15 mouse cellular contexts compared by ENCODE assay signal in genomic region chr14:76678512-76679134, GRCm38 (mm10).
DNase-seq lines count a peak whose midpoint lies in the region; ATAC-seq lines count a peak whose summit lies in the region.
"Had no signal": no experiment of that assay in that cellular context is flagged by ENCODE, and none has a peak within 500 bp of the region (broad histone marks: within the 10 kb centered on the region; RNA-seq: fewer than 3 reads in every experiment).

No protein-coding gene starts in this region.

- no peak overlapping the region for H3K4me3 ChIP-seq in forebrain, embryonic 10.5 days
- no peak overlapping the region for H3K4me3 ChIP-seq in forebrain, embryonic 15.5 days
- no peak overlapping the region for H3K4me3 ChIP-seq in limb, embryonic 13.5 days
- H3K4me3 ChIP-seq in limb, embryonic 10.5 days, result no peak overlapping the region

- no peak for ATAC-seq in forebrain, embryonic 15.5 days (replicated peaks)
- no peak for ATAC-seq in limb, embryonic 13.5 days (ENCODE audit: low FRiP score, low read depth)
- ATAC-seq in inflammation-experienced regulatory T-cells, adult 6 months, result no peak
- ATAC-seq: activated CD4-positive, CD25-positive, alpha-beta regulatory T cell, adult 4 months had no signal

- H3K4me1 ChIP-seq in forebrain, embryonic 10.5 days, result peaks cover 37% of the 10 kb centered on the region
- H3K4me1 ChIP-seq in forebrain, embryonic 15.5 days, result peaks cover 9% of the 10 kb centered on the region
- peaks cover 42% of the 10 kb centered on the region for H3K4me1 ChIP-seq in limb, embryonic 13.5 days
- H3K4me1 ChIP-seq in limb, embryonic 10.5 days, result peaks cover 13% of the 10 kb centered on the region

- DNase-seq in forebrain, embryonic 10.5 days (ENCODE audit: extremely low spot score, low spot score), result no peak
- no peak for DNase-seq in limb, embryonic 10.5 days (ENCODE audit: low spot score)
- peak; percentile 17 for DNase-seq in thymus, postnatal 25 days
- no peak for DNase-seq in thymus, adult 18-20 months
- DNase-seq in urinary bladder, postnatal 36 days (ENCODE audit: low spot score in 2 of 2), result no peak
- DNase-seq: B cell, adult 2 months; cerebellum, postnatal 10 days; kidney, postnatal 25 days; layer of hippocampus, postnatal 36 days; lung, postnatal 10 days; right cerebral cortex, postnatal 4 days had no signal

- no peak overlapping the region for H3K9ac ChIP-seq in forebrain, embryonic 15.5 days (replicated peaks)
- H3K9ac ChIP-seq in limb, embryonic 13.5 days, result no peak overlapping the region

- no peak overlapping the region for H3K4me2 ChIP-seq in forebrain, embryonic 15.5 days (replicated peaks)
- no peak overlapping the region for H3K4me2 ChIP-seq in limb, embryonic 13.5 days (replicated peaks)

- H3K27ac ChIP-seq in forebrain, embryonic 10.5 days, result peak overlapping the region; percentile 54
- no peak overlapping the region for H3K27ac ChIP-seq in forebrain, embryonic 15.5 days (replicated peaks)
- peak overlapping the region; percentile 28; the same call in 1 of the 2 replicates for H3K27ac ChIP-seq in limb, embryonic 13.5 days
- no peak overlapping the region for H3K27ac ChIP-seq in limb, embryonic 10.5 days

- H3K9me3 ChIP-seq in forebrain, embryonic 10.5 days, result no peaks in the 10 kb centered on the region
- no peaks in the 10 kb centered on the region for H3K9me3 ChIP-seq in forebrain, embryonic 15.5 days
- H3K9me3 ChIP-seq in limb, embryonic 13.5 days, result no peaks in the 10 kb centered on the region
- no peaks in the 10 kb centered on the region for H3K9me3 ChIP-seq in limb, embryonic 10.5 days (replicated peaks)

- 18% methylated on average over 5 of the region's 5 CpGs for WGBS in forebrain, embryonic 10.5 days
- 22% methylated on average over 5 of the region's 5 CpGs for WGBS in forebrain, embryonic 15.5 days
- 76% methylated on average over 5 of the region's 5 CpGs for WGBS in limb, embryonic 13.5 days
- WGBS in limb, embryonic 10.5 days, result 82% methylated on average over 5 of the region's 5 CpGs

- no peaks in the 10 kb centered on the region; the same call in 1 of the 2 replicates for H3K27me3 ChIP-seq in forebrain, embryonic 10.5 days (ENCODE audit: poor library complexity, severe bottlenecking)
- H3K27me3 ChIP-seq in forebrain, embryonic 15.5 days, result no peaks in the 10 kb centered on the region
- H3K27me3 ChIP-seq in limb, embryonic 13.5 days, result no peaks in the 10 kb centered on the region
- H3K27me3 ChIP-seq in limb, embryonic 10.5 days (ENCODE audit: low read depth, poor library complexity, severe bottlenecking), result no peaks in the 10 kb centered on the region

- no peaks in the 10 kb centered on the region for H3K36me3 ChIP-seq in forebrain, embryonic 10.5 days (replicated peaks)
- no peaks in the 10 kb centered on the region for H3K36me3 ChIP-seq in forebrain, embryonic 15.5 days
- no peaks in the 10 kb centered on the region for H3K36me3 ChIP-seq in limb, embryonic 13.5 days
- H3K36me3 ChIP-seq in limb, embryonic 10.5 days, result no peaks in the 10 kb centered on the region

Comparison
In these comparisons a context has a peak if more than half of its experiments do, and no peak if none do; other contexts are left out.
1. H3K27ac ChIP-seq: peak in forebrain, embryonic 10.5 days (single experiment) and limb, embryonic 13.5 days (single experiment); none in forebrain, embryonic 15.5 days (single experiment) and limb, embryonic 10.5 days (single experiment).